ENCODE assay signal across 7 mouse cellular contexts in genomic region chr14:100374494-100375217, GRCm38 (mm10).
DNase-seq lines count a peak whose midpoint lies in the region; ATAC-seq lines count a peak whose summit lies in the region.

No protein-coding gene starts in this region.

- ATAC-seq in granulocyte monocyte progenitor cell, adult 5-6 weeks (replicated peaks; ENCODE audit: poor library complexity, severe bottlenecking): no peak
- ATAC-seq in CD4-positive, CD25-positive, alpha-beta regulatory T cell, adult 4 months: no peak

- peak; percentile 41 for DNase-seq in embryo, embryonic 9.5 days (ENCODE audit: extremely low spot score)
- DNase-seq in frontal cortex, postnatal 14 days (ENCODE audit: low spot score in 2 of 2): peak; percentile 18 to 39
- DNase-seq in left cerebral cortex, postnatal 10 days (ENCODE audit: extremely low spot score in 1 of 2, low spot score in 2 of 2): peak; percentile 40 to 45
- peak; percentile 80 to 83 for DNase-seq in right cerebral cortex, postnatal 10 days (ENCODE audit: low spot score in 2 of 2)
- DNase-seq in thymus, postnatal 36 days: no peak

- intact Hi-C loops in left cerebral cortex, postnatal 10 days (cut with DNase I): no loop called here

Comparison
In these comparisons a context has a peak if more than half of its experiments do, and no peak if none do; other contexts are left out.
1. DNase-seq: peak in embryo, embryonic 9.5 days (single experiment), frontal cortex, postnatal 14 days (2 of 2), left cerebral cortex, postnatal 10 days (2 of 2) and right cerebral cortex, postnatal 10 days (2 of 2); none in thymus, postnatal 36 days (0 of 2).